Mouse (Mus musculus) megakaryocyte progenitor cell, adult 5-6 weeks (primary cell): ENCODE data around the gene Grap. TPM values are rescaled to one million over a fixed set of nuclear protein-coding genes. Genes with fewer than 3 reads are reported as not detected.

ENCODE experiments used
- ATAC-seq: replicated peaks from 2 replicates; pipeline ENCODE4 v1.8.0; 2016; ENCODE audit warnings: mild to moderate bottlenecking, moderate TSS enrichment, inconsistent platforms; ENCODE audit not compliant: poor library complexity
- total RNA-seq, 2 experiments: library from RNA; stranded (forward) in 1 of 2; stranded (reverse) in 1 of 2; fragments of 157-497, 149-512 nt in 1 of 2; fragments of 200-1000 nt in 1 of 2; gene quantifications; 2 replicates each; pipeline versions ENCODE4 v1.2.3 to v1.2.4; 2015 to 2017

The Grap gene
- total RNA-seq, 2 experiments from 2014 or later = 0.07 to 0.37 TPM

DNA sequence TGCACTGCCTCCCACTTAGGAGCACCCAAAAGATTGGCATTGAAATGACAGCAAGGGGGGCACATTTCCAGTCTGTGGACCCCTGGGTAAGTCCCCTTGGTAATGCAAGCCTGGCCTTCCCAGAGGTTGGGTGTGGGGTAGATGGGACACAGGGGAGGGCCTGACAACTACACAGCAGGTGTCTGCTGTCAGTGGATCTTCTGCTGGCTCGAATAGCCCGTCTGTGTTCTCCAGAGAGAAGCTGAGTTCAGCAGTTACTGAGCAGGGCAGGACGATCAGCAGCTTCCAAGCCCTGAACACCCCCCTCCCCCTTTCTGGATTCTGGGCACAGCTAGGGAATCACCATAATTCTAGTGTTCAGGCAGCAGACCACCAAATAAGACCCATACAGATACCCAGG lies 66.3 kb downstream of the Grap start:
- no peak for ATAC-seq

DNA sequence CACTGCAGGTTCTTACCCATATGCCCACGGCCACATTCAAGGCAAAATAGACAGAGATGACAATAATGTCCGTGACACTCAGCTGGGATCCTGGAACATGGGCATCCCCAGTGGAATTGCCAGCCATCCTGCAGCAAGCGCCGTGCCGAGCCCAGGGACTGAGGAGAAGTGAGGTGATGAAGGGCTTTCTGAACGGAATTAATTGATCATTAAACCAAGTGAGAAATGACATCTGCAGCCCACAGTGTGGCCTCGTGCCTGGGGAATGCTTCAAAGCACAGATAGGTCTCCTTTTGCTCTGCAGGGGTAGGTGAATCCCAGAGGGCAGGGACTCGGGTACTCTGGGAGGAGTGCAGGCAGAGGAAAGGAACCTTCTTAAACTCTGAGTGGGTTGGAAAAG lies 66.8 kb downstream of the Grap start:
- no peak for ATAC-seq

- no peak for ATAC-seq
Observed at GRCm38 (mm10) chr11:61720636-61721035, 67.6 kb downstream of the Grap start, which contains the start of gene Slc5a10. Slc5a10 (minus strand) TSS chr11:61720826.

DNA sequence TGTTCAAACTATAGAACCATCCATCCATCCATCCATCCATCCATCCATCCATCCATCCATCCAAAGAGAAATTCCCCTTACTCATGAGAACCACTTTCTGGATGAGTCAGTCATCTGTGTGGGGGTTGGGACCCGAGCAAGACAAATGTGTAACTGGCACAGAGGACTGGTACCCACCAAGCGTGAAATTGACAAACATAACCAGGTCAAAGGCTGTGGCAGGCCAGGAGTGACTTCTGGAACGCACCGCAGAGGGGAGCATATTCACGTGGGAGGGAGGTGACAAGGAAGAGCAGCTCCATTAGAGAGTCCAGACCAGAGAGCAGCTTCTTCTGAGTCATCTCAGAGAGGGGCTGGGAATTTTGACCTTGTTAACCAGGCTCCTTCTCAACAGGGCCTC lies 69.0 kb downstream of the Grap start:
- no peak for ATAC-seq

Other genes starting within 250 kb of the Grap start
- gene Rnf112, start 199.1 kb upstream of the Grap start, total RNA-seq (2015) = not detected in 2 replicates
- not detected in 2 replicates for gene Rnf112, start 199.1 kb upstream of the Grap start, total RNA-seq (2017)
- gene Mfap4, start 167.8 kb upstream of the Grap start, total RNA-seq (2015) = not detected in 2 replicates
- not detected in 2 replicates for gene Mfap4, start 167.8 kb upstream of the Grap start, total RNA-seq (2017)
- 6.2 and 7.9 TPM in 2 replicates for gene Mapk7, start 158.9 kb upstream of the Grap start, total RNA-seq (2015)
- gene Mapk7, start 158.9 kb upstream of the Grap start, total RNA-seq (2017) = 10.3 and 12.0 TPM in 2 replicates
- gene B9d1, start 148.1 kb upstream of the Grap start, total RNA-seq (2015) = 0.49 and 1.3 TPM in 2 replicates
- 0.92 TPM in 1 of 2 replicates, not detected in the other for gene B9d1, start 148.1 kb upstream of the Grap start, total RNA-seq (2017)
- gene Epn2, start 73.6 kb upstream of the Grap start, total RNA-seq (2015) = 0.05 TPM in 1 of 2 replicates, not detected in the other
- 0.34 TPM in 1 of 2 replicates, not detected in the other for gene Epn2, start 73.6 kb upstream of the Grap start, total RNA-seq (2017)
- not detected in 2 replicates for gene Fam83g, start 30.8 kb downstream of the Grap start, total RNA-seq (2015)
- gene Fam83g, start 30.8 kb downstream of the Grap start, total RNA-seq (2017) = 0.10 TPM in 1 of 2 replicates, not detected in the other
- gene Slc5a10, start 67.6 kb downstream of the Grap start, total RNA-seq (2015) = not detected in 2 replicates
- not detected in 2 replicates for gene Slc5a10, start 67.6 kb downstream of the Grap start, total RNA-seq (2017)
- gene Prpsap2, start 108.8 kb downstream of the Grap start, total RNA-seq (2015) = 37.5 and 41.4 TPM in 2 replicates
- gene Prpsap2, start 108.8 kb downstream of the Grap start, total RNA-seq (2017) = 46.4 and 50.9 TPM in 2 replicates
- gene Ulk2, start 201.8 kb downstream of the Grap start, total RNA-seq (2015) = 17.7 and 19.5 TPM in 2 replicates
- gene Ulk2, start 201.8 kb downstream of the Grap start, total RNA-seq (2017) = 12.8 and 14.7 TPM in 2 replicates